Mouse (Mus musculus): ENCODE data around the gene Fam110a.
A peak's percentile ranks its signal among the peaks of the same experiment; 100 is the strongest.

GRCm38 (mm10) chr2:151996229-151997189, 16.5 kb upstream of the Fam110a start, which contains the start of gene Slc52a3:
- TF ChIP-seq CTCF (IDR thresholded peaks at IDR 0.05; ENCODE audit: low read depth) (peak; percentile 86), EP300 (IDR thresholded peaks at IDR 0.05; ENCODE audit: low read depth) (no peak)

Data from heart, postnatal 0 days (tissue).